Mouse (Mus musculus) forebrain, embryonic 14.5 days (tissue): ENCODE results near the gene Ptpn18. TPM values are rescaled to one million over a fixed set of nuclear protein-coding genes. Genes with fewer than 3 reads are reported as not detected.
"Not testable (repeated sequence)": the region's sequence is repeated elsewhere in the genome, so short reads cannot be mapped to it uniquely, and the experiment has no call there.

Experiments
- ATAC-seq: fragments of 200-750 bp; cut with Nextera tagmentation; 2 replicates; pipeline ENCODE4 v1.8.0; 2017; ENCODE audit warnings: mild to moderate bottlenecking, moderate library complexity
- DNase-seq: peaks from one replicate; pipeline ENCODE4 v3.0.0-alpha.2; 2015; ENCODE audit warnings: low spot score
- H3K27ac ChIP-seq: fragments of 300-500 bp; sonication (generic); 2 replicates; pipeline ENCODE4 v1.5.1; 2014; ENCODE audit warnings: low read depth, mild to moderate bottlenecking, control low read depth, low read length, moderate library complexity
- H3K27me3 ChIP-seq: fragments of 300-500 bp; sonication (generic); replicated peaks from 2 replicates; pipeline ENCODE4 v1.6.1; 2014; ENCODE audit warnings: low read length, control low read depth, mixed read lengths; ENCODE audit not compliant: control insufficient read depth, insufficient read depth
- H3K36me3 ChIP-seq: fragments of 300-500 bp; sonication (generic); 2 replicates; pipeline ENCODE4 v1.6.1; 2014; ENCODE audit warnings: low read length, control low read depth; ENCODE audit not compliant: control insufficient read depth, insufficient read depth
- H3K4me1 ChIP-seq: fragments of 300-500 bp; sonication (generic); 2 replicates; pipeline ENCODE4 v1.6.1; 2014; ENCODE audit warnings: antibody characterized with exemption, low read length, control low read depth; ENCODE audit not compliant: control insufficient read depth, insufficient read depth
- H3K4me2 ChIP-seq: fragments of 300-500 bp; sonication (generic); 2 replicates; pipeline ENCODE4 v1.6.1; 2014; ENCODE audit warnings: mild to moderate bottlenecking, control low read depth, low read length
- H3K4me3 ChIP-seq: fragments of 300-500 bp; sonication (generic); 2 replicates; pipeline ENCODE4 v1.5.1; 2014; ENCODE audit warnings: low read depth, low read length, control low read depth
- H3K9ac ChIP-seq: fragments of 300-500 bp; sonication (generic); 2 replicates; pipeline ENCODE4 v1.6.1; 2014; ENCODE audit warnings: mild to moderate bottlenecking, low read length, control low read depth, moderate library complexity
- H3K9me3 ChIP-seq: fragments of 300-500 bp; sonication (generic); replicated peaks from 2 replicates; pipeline ENCODE4 v1.6.1; 2016; ENCODE audit warnings: low read length, control low read depth, mixed read lengths; ENCODE audit not compliant: control insufficient read depth
- WGBS: fragments of 180-500 bp; shearing (Covaris S2); extraction: QIAGEN DNeasy Blood & Tissue Kit; methylation state at CpG from one replicate; pipeline ENCODE4 v1.1.7; 2014; 5-methylcytosine and 5-hydroxymethylcytosine counted together
- polyA plus RNA-seq: library from polyadenylated mRNA; unstranded; fragments of >200 nt; fragmentation: Nextera tagmentation; extraction: Ambion mirVana; gene quantifications from 2 replicates; pipeline ENCODE4 v1.2.1, GENCODE M21; 2014

Ptpn18 gene
- polyA plus RNA-seq, 1 experiment from 2014 or later: 7.1 TPM

GRCm38 (mm10) chr1:34434660-34435160 lies 24.9 kb upstream of the Ptpn18 start:
- H3K27ac ChIP-seq: peak overlapping the region; percentile 87
- H3K4me3 ChIP-seq: peak overlapping the region; percentile 60
- peak overlapping the region; percentile 50 for H3K4me2 ChIP-seq
- DNase-seq: peak; percentile 95
- H3K9me3 ChIP-seq: peaks cover 9% of the 10 kb centered on the region; the same call in 1 of the 2 replicates
- peak; percentile 27 for ATAC-seq
- H3K27me3 ChIP-seq: no peaks in the 10 kb centered on the region
- H3K9ac ChIP-seq: peak overlapping the region; percentile 82
- WGBS: under 1% methylated on average over 30 of the region's 30 CpGs
- H3K4me1 ChIP-seq: peaks cover 13% of the 10 kb centered on the region
- 0 out of 2 replicates have a peak, but pooled peaks cover 6% of the 10 kb centered on the region for H3K36me3 ChIP-seq

GRCm38 (mm10) chr1:34435371-34436120 lies 24.0 kb upstream of the Ptpn18 start:
- peak overlapping the region; percentile 50 for H3K4me2 ChIP-seq
- peaks cover 13% of the 10 kb centered on the region for H3K4me1 ChIP-seq
- 25% methylated on average over 8 of the region's 8 CpGs for WGBS
- no peaks in the 10 kb centered on the region for H3K27me3 ChIP-seq
- 0 out of 2 replicates have a peak, but pooled peaks cover 6% of the 10 kb centered on the region for H3K36me3 ChIP-seq
- H3K9ac ChIP-seq: peak overlapping the region; percentile 82
- H3K4me3 ChIP-seq: peak overlapping the region; percentile 60
- no peak for ATAC-seq
- peak overlapping the region; percentile 87 for H3K27ac ChIP-seq
- peak; percentile 27 for DNase-seq
- peaks cover 6% of the 10 kb centered on the region; the same call in 1 of the 2 replicates for H3K9me3 ChIP-seq

GRCm38 (mm10) chr1:34436374-34436773 lies 23.2 kb upstream of the Ptpn18 start:
- Histone ChIP-seq H3K9me3 (no peaks in the 10 kb centered on the region; the same call in 1 of the 2 replicates), H3K4me1 (peaks cover 13% of the 10 kb centered on the region), H3K4me3 (no peak overlapping the region), H3K9ac (no peak overlapping the region), H3K36me3 (0 out of 2 replicates have a peak, but pooled peaks cover 6% of the 10 kb centered on the region), H3K4me2 (no peak overlapping the region), H3K27ac (no peak overlapping the region), H3K27me3 (no peaks in the 10 kb centered on the region)
- WGBS: 84% methylated on average over 3 of the region's 3 CpGs
- no peak for ATAC-seq
- no peak for DNase-seq

DNA sequence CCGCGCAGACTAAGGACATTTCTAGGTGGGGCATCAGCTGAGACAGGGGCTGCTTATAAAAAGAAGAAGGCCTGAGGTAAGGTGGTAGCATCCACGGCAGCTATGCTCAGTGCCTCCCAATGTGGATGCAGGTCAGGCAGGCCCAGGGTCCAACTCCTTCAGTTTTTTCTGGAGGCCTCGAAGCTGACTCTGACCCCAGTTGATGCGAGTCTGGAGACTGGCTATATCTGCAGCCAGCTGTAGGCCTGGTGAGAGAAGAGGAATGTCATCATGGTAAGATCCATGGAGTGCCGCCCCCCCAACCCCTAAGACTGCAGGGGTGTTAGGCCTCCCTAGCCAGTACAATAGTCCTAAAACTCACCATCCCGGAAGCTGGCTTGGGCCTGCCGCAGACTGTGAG lies 22.2 kb upstream of the Ptpn18 start:
- H3K9me3 ChIP-seq, H3K27me3 ChIP-seq, H3K4me3 ChIP-seq, DNase-seq, H3K36me3 ChIP-seq, H3K4me2 ChIP-seq, H3K9ac ChIP-seq, H3K27ac ChIP-seq, ATAC-seq: not testable (repeated sequence)
- H3K4me1 ChIP-seq: peaks cover 13% of the 10 kb centered on the region
- 96% methylated on average over 8 of the region's 8 CpGs for WGBS

- H3K4me3 ChIP-seq: peak overlapping the region; percentile 59
- H3K4me2 ChIP-seq: peak overlapping the region; percentile 67
- DNase-seq: no peak
- no peak overlapping the region for H3K27ac ChIP-seq
- peaks cover 12% of the 10 kb centered on the region for H3K4me1 ChIP-seq
- no peaks in the 10 kb centered on the region for H3K27me3 ChIP-seq
- ATAC-seq: no peak
- no peaks in the 10 kb centered on the region for H3K9me3 ChIP-seq
- WGBS: 44% methylated on average over 15 of the region's 20 CpGs
- H3K9ac ChIP-seq: peak overlapping the region; percentile 56
- H3K36me3 ChIP-seq: peaks cover 15% of the 10 kb centered on the region
These were observed 21.0 kb upstream of the Ptpn18 start for GRCm38 (mm10) chr1:34438381-34439051.

- peak; percentile 100 for DNase-seq
- peak within 1 kb of the TSS; percentile 59 for H3K4me3 ChIP-seq
- peak within 1 kb of the TSS; percentile 62 for H3K9ac ChIP-seq
- H3K27ac ChIP-seq: no peak within 1 kb of the TSS
- peak; percentile 94 for ATAC-seq
- peaks cover 5% of the 10 kb centered on the region for H3K4me1 ChIP-seq
- no peaks in the 10 kb centered on the region for H3K9me3 ChIP-seq
- H3K4me2 ChIP-seq: peak within 1 kb of the TSS; percentile 67
- peaks cover 24% of the 10 kb centered on the region for H3K36me3 ChIP-seq
- H3K27me3 ChIP-seq: no peaks in the 10 kb centered on the region
- under 1% methylated on average over 48 of the region's 48 CpGs for WGBS
These were observed 20.2 kb upstream of the Ptpn18 start, which contains the start of the genes Ccdc115 and Imp4 for GRCm38 (mm10) chr1:34439215-34439960. Gene Ccdc115, minus strand, starts transcription at chr1:34439672. Gene Imp4, plus strand, starts transcription at chr1:34439851.

- Histone ChIP-seq H3K27me3 (no peaks in the 10 kb centered on the region), H3K27ac (no peak overlapping the region), H3K4me2 (peak overlapping the region; percentile 66), H3K4me1 (peaks cover 5% of the 10 kb centered on the region), H3K9ac (peak overlapping the region; percentile 62), H3K36me3 (peaks cover 31% of the 10 kb centered on the region), H3K4me3 (peak overlapping the region; percentile 59), H3K9me3 (no peaks in the 10 kb centered on the region)
- peak; percentile 43 for ATAC-seq
- 9% methylated on average over 31 of the region's 31 CpGs for WGBS
- no peak for DNase-seq
These were observed 19.5 kb upstream of the Ptpn18 start for GRCm38 (mm10) chr1:34439961-34440630.

GRCm38 (mm10) chr1:34443124-34443523 lies 16.4 kb upstream of the Ptpn18 start:
- Histone ChIP-seq H3K9me3 (no peaks in the 10 kb centered on the region), H3K27me3 (no peaks in the 10 kb centered on the region), H3K27ac (no peak overlapping the region), H3K9ac (no peak overlapping the region), H3K36me3 (peaks cover 46% of the 10 kb centered on the region), H3K4me2 (no peak overlapping the region), H3K4me1 (peaks cover 5% of the 10 kb centered on the region), H3K4me3 (no peak overlapping the region)
- no peak for DNase-seq
- no peak for ATAC-seq
- 91% methylated on average over 6 of the region's 6 CpGs for WGBS
